Mouse (Mus musculus): ENCODE results near the gene Mapt.

- TF ChIP-seq POLR2A (IDR thresholded peaks at IDR 0.05; ENCODE audit: low read depth, low read length) (no peak), CTCF (conservative IDR thresholded peaks at IDR 0.05; ENCODE audit: insufficient read depth, insufficient read length, low read depth, low read length) (no peak)
These were observed 91.0 kb downstream of the Mapt start for GRCm38 (mm10) chr11:104322142-104322541.
